Mouse (Mus musculus) left cerebral cortex, postnatal 10 days (tissue): ENCODE data around the gene Clmp. TPM values are rescaled to one million over a fixed set of nuclear protein-coding genes. Genes with fewer than 3 reads are reported as not detected.

Source experiments
- DNase-seq, 2 experiments: peaks; one replicate each; pipeline ENCODE4 v3.0.0; 2021 to 2022; ENCODE audit warnings: low spot score in 2 of 2, mixed read lengths in 1 of 2; ENCODE audit errors: extremely low spot score in 1 of 2
- intact Hi-C: fragments of 180-260 bp; cut with DNase I; formaldehyde crosslinking; loops from one replicate; pipeline ENCODE4 v1.15.1; 2025
- total RNA-seq, 2 experiments: library from RNA; stranded (reverse); gene quantifications; 2 replicates each; pipeline ENCODE4 v1.2.3; 2021

Clmp gene
- 10 to 100 TPM; 50.0 to 59.1 TPM for total RNA-seq

- intact Hi-C loops = loop anchor here (5.0 kb wide), 1 partner anchor 49 kb away; no protein-coding TSS in a partner anchor
- DNase-seq = peak in 1 of 2 experiments; percentile 54
Measured at GRCm38 (mm10) chr9:40685801-40686420, at the start of gene Clmp. Gene Clmp, plus strand, starts transcription at chr9:40685962.

GRCm38 (mm10) chr9:40636054-40636453 lies 49.7 kb upstream of the Clmp start:
- DNase-seq = peak; percentile 57 to 68
- intact Hi-C loops = loop anchor here (2.0 to 5.0 kb wide), 2 partner anchors 51 to 115 kb away; partner anchors contain the start of gene Clmp

DNA sequence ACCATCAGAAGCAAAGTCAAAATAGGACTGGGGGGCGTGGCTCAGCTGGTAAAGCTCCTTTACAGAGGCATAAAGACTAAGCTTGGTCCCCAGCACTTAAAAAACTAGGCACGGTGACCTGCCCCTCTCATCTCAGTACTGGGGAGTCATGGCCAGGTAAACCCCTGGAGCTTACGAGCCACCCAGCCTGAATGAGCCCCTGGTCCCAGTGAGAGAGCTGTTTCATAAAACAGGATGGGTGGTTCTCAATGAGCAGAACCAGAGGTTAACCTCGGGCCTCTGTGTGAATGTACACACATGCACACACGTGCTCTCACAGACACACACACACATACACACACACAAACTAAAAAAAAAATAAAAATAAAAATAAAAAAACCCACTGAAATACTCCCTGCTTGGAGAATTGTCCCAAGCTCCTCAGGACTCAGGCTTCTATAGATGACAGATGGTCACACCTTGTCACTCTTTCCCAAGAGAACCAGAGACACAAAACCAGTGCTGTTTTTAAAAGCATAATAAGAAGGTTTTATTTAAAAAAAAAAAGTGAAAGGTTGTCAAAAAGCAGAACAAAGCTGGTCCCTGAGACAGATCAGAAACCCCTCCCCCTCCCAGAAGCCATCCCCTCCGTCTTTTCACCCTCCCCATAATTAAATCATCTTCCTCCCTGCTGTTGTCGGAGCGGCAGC lies 47.9 kb upstream of the Clmp start:
- DNase-seq = no peak
- intact Hi-C loops = loop anchor here (2.0 to 5.0 kb wide), 2 partner anchors 49 to 113 kb away; partner anchors contain the start of gene Clmp

- peak in 1 of 2 experiments; percentile 59 for DNase-seq
Measured at GRCm38 (mm10) chr9:40638394-40639049, 47.2 kb upstream of the Clmp start.

GRCm38 (mm10) chr9:40639536-40640187 lies 46.1 kb upstream of the Clmp start:
- intact Hi-C loops = loop anchor here (5.0 kb wide), 1 partner anchor 48 kb away; the partner anchor contains the start of gene Clmp
- DNase-seq = no peak

More at GRCm38 (mm10) chr9:40638394-40639049, 47.2 kb upstream of the Clmp start:
- intact Hi-C loops = loop anchor here (5.0 kb wide), 1 partner anchor 49 kb away; the partner anchor contains the start of gene Clmp

DNA sequence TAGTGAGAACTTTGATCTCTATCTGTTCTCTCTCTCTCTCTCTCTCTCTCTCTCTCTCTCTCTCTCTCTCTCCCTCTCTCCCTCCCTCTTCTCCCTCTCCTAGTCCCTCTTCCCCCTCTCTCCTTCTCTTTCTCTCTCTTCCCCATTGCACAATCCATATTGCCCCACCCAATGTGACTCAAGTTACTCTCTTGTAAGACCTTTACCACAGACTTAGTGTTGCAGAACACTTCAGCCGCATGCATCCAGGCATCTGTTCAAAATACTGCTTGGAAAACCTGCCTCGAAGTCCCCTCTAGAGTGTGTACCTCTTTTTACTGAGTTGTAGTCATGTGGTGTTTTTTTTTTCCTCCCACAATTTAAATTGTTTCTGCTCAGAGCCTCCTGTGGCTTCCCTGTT lies 44.4 kb upstream of the Clmp start:
- no peak for DNase-seq
- intact Hi-C loops = no loop called here

- no peak for DNase-seq
- intact Hi-C loops = no loop called here
Measured at GRCm38 (mm10) chr9:40642470-40643220, 43.1 kb upstream of the Clmp start.

DNA sequence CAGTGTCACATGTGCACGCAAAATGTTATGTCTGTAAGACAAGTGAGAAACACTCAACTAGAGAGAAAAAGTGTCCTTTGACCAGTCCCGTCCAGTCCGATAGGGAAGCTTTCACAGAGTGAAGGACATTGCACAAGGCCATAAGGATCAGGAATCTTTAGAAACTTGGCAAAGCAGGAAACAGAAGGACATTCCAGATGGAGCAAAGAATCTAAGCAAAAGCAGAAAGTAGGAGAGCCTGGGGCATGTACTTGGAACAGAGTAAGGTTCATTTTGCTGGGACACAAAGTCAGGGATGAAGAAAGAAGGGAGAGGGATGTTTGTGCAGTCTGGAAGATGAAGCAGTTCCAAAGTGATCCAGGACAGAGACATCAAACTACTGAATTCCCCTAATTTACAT lies 36.3 kb upstream of the Clmp start:
- no peak for DNase-seq
- intact Hi-C loops = no loop called here

DNA sequence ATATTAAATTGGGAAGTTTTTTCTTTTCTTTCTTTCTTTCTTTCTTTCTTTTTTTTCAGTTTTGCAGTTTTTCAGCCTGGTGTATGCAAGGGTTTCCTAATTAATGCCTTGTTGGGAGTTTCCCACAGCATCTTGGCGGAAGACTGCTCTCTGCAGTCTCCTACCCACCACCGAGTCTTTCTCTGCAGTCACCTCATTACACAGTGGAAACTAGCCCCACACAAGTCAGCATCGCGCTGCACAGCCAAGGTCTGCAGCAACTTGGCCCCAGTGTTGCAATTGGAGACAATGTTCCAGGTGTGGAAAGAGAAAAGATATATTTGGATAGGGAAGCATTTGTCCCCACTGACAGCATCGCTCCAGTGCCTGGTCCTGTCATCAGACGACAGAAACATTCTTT lies 35.8 kb upstream of the Clmp start:
- DNase-seq = no peak
- intact Hi-C loops = no loop called here

DNA sequence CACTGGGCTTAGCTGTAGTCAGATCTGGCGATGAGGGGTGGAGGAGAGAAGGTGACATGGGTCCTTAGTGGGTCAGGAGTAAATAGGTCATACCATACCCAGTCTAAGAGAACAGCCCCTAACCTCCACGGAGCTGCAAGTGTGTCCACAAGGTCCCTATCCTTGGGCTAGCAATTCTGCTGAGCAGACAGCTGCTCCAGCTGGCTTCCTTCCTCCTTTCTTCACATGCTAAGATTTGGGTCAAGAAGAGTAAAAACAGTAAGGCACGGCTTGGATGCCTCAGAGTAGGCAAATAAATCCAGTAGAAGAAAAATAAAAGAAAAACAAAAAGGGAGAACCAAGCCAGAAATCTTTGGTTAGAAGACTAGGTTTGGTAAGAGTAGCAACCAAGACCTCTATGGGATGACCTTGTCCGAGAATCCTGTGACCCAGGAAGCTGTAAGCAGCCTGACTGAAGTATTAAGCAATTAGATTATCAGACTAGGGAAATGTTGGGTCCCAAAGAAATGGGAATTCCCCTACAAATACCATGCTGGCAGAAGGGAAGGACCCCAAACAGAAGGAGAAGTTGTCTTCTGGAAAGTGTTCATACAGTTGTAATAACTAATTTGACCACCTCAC lies 34.4 kb upstream of the Clmp start:
- intact Hi-C loops = no loop called here
- no peak for DNase-seq

- intact Hi-C loops = no loop called here
- DNase-seq = no peak
Measured at GRCm38 (mm10) chr9:40652757-40653156, 33.0 kb upstream of the Clmp start.

DNA sequence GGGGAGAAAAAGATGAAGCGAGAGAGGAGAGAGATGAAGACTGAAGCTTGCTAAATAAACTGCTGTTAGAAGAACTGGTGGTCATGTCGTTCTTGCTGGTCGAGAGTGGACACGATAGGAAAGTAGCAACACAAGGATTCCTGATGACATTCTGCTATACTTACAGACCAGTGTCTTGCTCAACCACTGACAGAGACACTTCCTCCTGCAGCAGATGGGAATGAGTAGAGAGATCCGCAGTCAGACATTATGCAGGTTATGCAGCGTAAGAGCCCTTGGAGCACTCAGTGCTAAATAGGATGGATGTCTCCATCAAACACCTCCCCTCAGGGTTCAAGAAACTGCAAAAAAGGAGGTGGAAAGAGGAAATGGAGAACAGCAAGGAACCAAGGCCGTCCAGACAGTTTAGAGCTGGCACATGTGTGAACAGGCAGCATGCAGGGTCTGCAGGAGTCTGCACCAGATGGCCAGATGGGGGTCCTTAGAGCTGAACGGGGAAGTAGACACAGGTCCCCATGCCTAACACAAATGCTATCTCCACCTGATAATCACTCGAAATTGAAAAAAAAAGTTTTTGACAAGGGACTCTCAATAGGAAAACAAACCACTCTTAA lies 19.5 kb upstream of the Clmp start:
- intact Hi-C loops = no loop called here
- DNase-seq = no peak

DNA sequence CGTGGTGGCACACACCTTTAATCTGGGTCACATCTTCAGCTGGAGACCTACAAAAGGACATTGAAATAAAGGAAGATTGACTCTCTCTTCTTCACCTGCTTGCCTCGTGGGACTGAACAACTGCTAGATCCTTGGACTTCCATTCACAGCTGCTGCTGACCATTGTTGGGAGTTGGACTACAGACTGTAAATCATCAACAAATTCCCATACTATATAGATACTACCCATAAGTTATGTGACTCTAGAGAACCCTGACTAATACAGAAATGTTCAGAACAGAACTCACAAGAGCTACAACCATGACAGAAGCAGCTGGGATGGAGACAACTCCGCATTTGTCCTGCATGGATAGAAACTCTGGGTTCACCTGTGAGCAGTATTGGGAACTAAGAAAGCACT lies 15.4 kb upstream of the Clmp start, which contains the start of gene Gm21915:
Gene Gm21915, plus strand, starts transcription at position 301 of the 400 bp plus-strand sequence.
- DNase-seq = no peak
- intact Hi-C loops = no loop called here

GRCm38 (mm10) chr9:40671323-40671930 lies 14.3 kb upstream of the Clmp start:
- DNase-seq = no peak
- intact Hi-C loops = no loop called here

DNA sequence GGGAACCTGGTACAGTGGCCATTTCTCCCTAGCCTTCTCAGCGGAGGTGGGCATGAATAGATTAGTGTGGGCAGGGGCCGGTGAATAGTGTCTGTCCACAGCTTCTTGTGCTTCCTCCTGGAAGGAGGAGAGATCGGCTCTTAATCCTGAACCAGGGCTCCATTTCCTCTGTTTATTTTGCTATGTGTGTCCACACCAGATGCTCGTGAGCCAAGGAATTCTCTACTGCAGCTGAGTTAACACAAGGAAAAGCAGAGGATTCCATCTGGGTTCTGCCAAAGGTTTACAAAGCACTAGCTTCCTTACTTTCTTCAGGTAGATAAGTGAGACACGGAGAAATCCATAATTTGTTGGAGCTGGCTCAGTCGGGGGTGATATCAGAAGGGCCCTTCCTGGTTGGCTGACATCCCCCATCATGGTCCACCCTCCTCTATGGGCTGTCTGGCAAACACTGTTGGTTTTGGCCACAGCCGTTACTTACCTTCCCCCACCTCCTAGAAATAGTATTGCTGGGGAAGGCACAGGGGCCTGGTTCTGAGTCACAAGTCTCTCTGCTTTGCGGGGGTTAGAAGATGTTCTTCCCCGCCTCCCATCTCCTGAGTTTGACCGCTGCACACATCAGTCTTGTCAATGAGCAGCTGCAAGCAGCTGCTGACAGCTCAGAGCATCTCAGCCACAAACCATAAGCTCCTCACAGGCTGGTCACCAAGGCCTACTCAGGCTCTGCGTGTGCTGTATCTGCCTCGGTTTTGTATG lies 10.4 kb upstream of the Clmp start:
- intact Hi-C loops = no loop called here
- DNase-seq = no peak

- intact Hi-C loops = no loop called here
- DNase-seq = no peak
Measured at GRCm38 (mm10) chr9:40678653-40679052, 7.1 kb upstream of the Clmp start.
